Mouse (Mus musculus) stomach, embryonic 14.5 days (tissue): Measurements from ENCODE around the gene Amot. TPM values are rescaled to one million over a fixed set of nuclear protein-coding genes. Genes with fewer than 3 reads are reported as not detected.

Experiments used
- ATAC-seq: fragments of 200-750 bp; cut with Nextera tagmentation; 2 replicates; pipeline ENCODE4 v1.8.0; 2017; ENCODE audit warnings: low read depth, moderate TSS enrichment; ENCODE audit not compliant: insufficient number of reproducible peaks, insufficient read depth, low FRiP score
- H3K27ac ChIP-seq: fragments of 300-500 bp; sonication (generic); 2 replicates; pipeline ENCODE4 v1.5.1; 2014; ENCODE audit warnings: mild to moderate bottlenecking, low read length, moderate library complexity, mixed read lengths
- H3K27me3 ChIP-seq: fragments of 300-500 bp; sonication (generic); 2 replicates; pipeline ENCODE4 v1.6.1; 2014; ENCODE audit warnings: low read length, control low read depth, mixed read lengths; ENCODE audit not compliant: control insufficient read depth, insufficient read depth
- H3K36me3 ChIP-seq: fragments of 300-500 bp; sonication (generic); 2 replicates; pipeline ENCODE4 v1.6.1; 2014; ENCODE audit warnings: mild to moderate bottlenecking, control low read depth, low read length, moderate library complexity, mixed read lengths; ENCODE audit not compliant: control insufficient read depth, insufficient read depth
- H3K4me1 ChIP-seq: fragments of 300-500 bp; sonication (generic); 2 replicates; pipeline ENCODE4 v1.6.1; 2014; ENCODE audit warnings: low read length, control low read depth, mixed read lengths; ENCODE audit not compliant: control insufficient read depth, insufficient read depth
- H3K4me2 ChIP-seq: fragments of 300-500 bp; sonication (generic); replicated peaks from 2 replicates; pipeline ENCODE4 v1.6.1; 2014; ENCODE audit warnings: low read depth, low read length, control low read depth
- H3K4me3 ChIP-seq: fragments of 300-500 bp; sonication (generic); 2 replicates; pipeline ENCODE4 v1.5.1; 2014; ENCODE audit warnings: low read depth, low read length, control low read depth
- H3K9ac ChIP-seq: fragments of 300-500 bp; sonication (generic); replicated peaks from 2 replicates; pipeline ENCODE4 v1.6.1; 2014; ENCODE audit warnings: low read depth, mild to moderate bottlenecking, control low read depth, low read length, moderate library complexity, mixed read lengths
- H3K9me3 ChIP-seq: fragments of 300-500 bp; sonication (generic); 2 replicates; pipeline ENCODE4 v1.6.1; 2016; ENCODE audit warnings: low read depth, low read length, control low read depth; ENCODE audit not compliant: control insufficient read depth
- WGBS: fragments of 180-500 bp; shearing (Covaris S2); extraction: QIAGEN DNeasy Blood & Tissue Kit; methylation state at CpG from one replicate; pipeline ENCODE4 v1.1.7; 2014; 5-methylcytosine and 5-hydroxymethylcytosine counted together
- polyA plus RNA-seq: library from polyadenylated mRNA; unstranded; fragments of >200 nt; fragmentation: Nextera tagmentation; extraction: Ambion mirVana; gene quantifications from 2 replicates; pipeline ENCODE4 v1.2.1, GENCODE M21; 2014

Gene Amot
- polyA plus RNA-seq, 1 experiment from 2014 or later = 17.6 TPM

- no peak for ATAC-seq
- Histone ChIP-seq H3K4me3 (no peak overlapping the region), H3K27ac (no peak overlapping the region), H3K36me3 (no peaks in the 10 kb centered on the region; the same call in 1 of the 2 replicates), H3K4me2 (no peak overlapping the region), H3K4me1 (no peaks in the 10 kb centered on the region), H3K9me3 (no peaks in the 10 kb centered on the region), H3K9ac (no peak overlapping the region), H3K27me3 (no peaks in the 10 kb centered on the region)
- WGBS = 68% methylated on average over 3 of the region's 3 CpGs
Observed at GRCm38 (mm10) chrX:145490417-145490816, 14.6 kb downstream of the Amot start.

DNA sequence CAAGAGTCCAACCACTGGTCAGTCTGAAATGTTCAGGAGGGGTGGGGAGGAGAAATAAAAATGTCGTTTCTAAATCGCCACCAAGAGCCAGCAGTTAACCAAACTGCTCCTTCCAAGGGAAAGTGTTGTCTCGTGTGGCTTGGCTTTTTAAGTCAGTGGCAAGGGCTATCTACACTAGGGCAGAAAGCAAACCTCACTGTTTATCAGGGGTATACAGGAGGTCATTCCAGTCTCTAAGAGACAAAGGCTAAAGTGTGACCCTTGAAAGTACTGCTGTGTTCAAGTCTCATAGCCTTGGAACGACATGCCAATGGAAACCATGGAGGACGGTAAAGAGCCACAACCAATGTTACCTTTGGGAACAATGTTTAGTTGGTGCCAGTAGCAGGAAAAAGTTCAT lies 15.0 kb downstream of the Amot start:
- no peaks in the 10 kb centered on the region; the same call in 1 of the 2 replicates for H3K36me3 ChIP-seq
- ATAC-seq = no peak
- 70% methylated on average over 5 of the region's 5 CpGs for WGBS

GRCm38 (mm10) chrX:145485495-145485894 lies 19.5 kb downstream of the Amot start:
- no peak overlapping the region for H3K4me2 ChIP-seq
- no peaks in the 10 kb centered on the region for H3K4me1 ChIP-seq
- no peaks in the 10 kb centered on the region for H3K9me3 ChIP-seq
- H3K4me3 ChIP-seq = no peak overlapping the region
- H3K36me3 ChIP-seq = no peaks in the 10 kb centered on the region; the same call in 1 of the 2 replicates
- H3K9ac ChIP-seq = no peak overlapping the region
- no peak overlapping the region for H3K27ac ChIP-seq
- no peak for ATAC-seq
- no peaks in the 10 kb centered on the region for H3K27me3 ChIP-seq
- WGBS = 63% methylated on average over 4 of the region's 4 CpGs

More for the DNA sequence above, 15.0 kb downstream of the Amot start:
- H3K9me3 ChIP-seq = no peaks in the 10 kb centered on the region
- H3K27me3 ChIP-seq = no peaks in the 10 kb centered on the region
- H3K4me2 ChIP-seq = no peak overlapping the region
- H3K4me1 ChIP-seq = no peaks in the 10 kb centered on the region
- H3K4me3 ChIP-seq = no peak overlapping the region
- H3K27ac ChIP-seq = no peak overlapping the region
- H3K9ac ChIP-seq = no peak overlapping the region

DNA sequence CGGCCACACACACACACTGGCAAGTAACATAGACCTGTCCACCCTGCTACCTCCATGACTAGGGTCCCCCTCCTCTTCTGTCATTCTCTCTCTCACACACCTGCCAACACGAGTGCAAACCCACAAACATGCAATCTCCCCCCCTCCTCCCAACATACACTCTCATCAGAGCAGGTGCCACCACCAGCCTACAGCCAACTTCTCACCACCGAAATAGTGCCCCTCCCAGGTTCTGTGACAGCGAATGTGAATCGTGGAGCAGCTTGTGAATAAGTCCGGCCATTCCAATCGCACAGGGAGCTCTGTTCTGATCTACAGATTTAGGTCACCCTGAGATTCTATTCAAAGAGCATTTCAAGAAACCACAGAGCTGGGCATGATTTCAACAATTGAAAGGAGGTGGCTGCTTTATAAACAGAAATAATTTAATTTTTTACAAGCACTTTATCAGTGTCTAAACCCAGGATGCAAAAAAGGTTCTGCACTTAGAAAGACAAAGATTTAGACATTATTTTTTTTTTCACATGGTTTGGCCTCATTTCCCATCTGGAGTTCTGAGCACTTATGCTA lies 21.4 kb downstream of the Amot start:
- Histone ChIP-seq H3K4me3 (no peak overlapping the region), H3K27me3 (no peaks in the 10 kb centered on the region), H3K9me3 (no peaks in the 10 kb centered on the region), H3K27ac (no peak overlapping the region), H3K9ac (no peak overlapping the region), H3K36me3 (no peaks in the 10 kb centered on the region; the same call in 1 of the 2 replicates), H3K4me1 (no peaks in the 10 kb centered on the region), H3K4me2 (no peak overlapping the region)
- WGBS = 80% methylated on average over 7 of the region's 7 CpGs
- no peak for ATAC-seq

- Histone ChIP-seq H3K9me3 (no peaks in the 10 kb centered on the region), H3K27ac (no peak overlapping the region), H3K4me3 (no peak overlapping the region), H3K9ac (no peak overlapping the region), H3K27me3 (no peaks in the 10 kb centered on the region), H3K36me3 (no peaks in the 10 kb centered on the region; the same call in 1 of the 2 replicates), H3K4me2 (no peak overlapping the region), H3K4me1 (no peaks in the 10 kb centered on the region)
- 58% methylated on average over 5 of the region's 5 CpGs for WGBS
- no peak for ATAC-seq
Observed at GRCm38 (mm10) chrX:145482383-145482782, 22.6 kb downstream of the Amot start.

DNA sequence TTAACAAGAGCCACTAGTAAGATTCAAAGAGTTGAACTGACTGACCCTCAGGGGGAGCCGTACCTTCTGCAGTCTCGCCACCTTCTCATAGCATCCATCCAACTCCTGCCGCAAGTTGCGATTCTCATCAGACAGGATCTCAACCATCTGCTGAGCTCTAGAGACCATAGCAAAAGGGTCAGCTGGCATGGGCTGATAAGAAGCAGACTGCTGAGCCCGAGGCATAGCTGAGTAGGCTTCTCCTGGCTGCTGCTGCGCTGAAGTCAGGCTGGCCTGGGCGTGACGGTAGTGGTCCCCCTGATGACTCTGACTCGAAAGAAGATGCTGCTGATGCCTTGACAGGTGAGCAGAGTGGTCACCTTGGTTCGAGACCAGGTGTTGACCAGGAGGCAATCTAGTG lies 25.0 kb downstream of the Amot start:
- H3K4me3 ChIP-seq = no peak overlapping the region
- WGBS = 81% methylated on average over 10 of the region's 10 CpGs
- no peak overlapping the region for H3K9ac ChIP-seq
- H3K9me3 ChIP-seq = no peaks in the 10 kb centered on the region
- no peak overlapping the region for H3K4me2 ChIP-seq
- no peaks in the 10 kb centered on the region for H3K4me1 ChIP-seq
- ATAC-seq = no peak
- H3K27ac ChIP-seq = no peak overlapping the region
- H3K27me3 ChIP-seq = no peaks in the 10 kb centered on the region
- no peaks in the 10 kb centered on the region for H3K36me3 ChIP-seq

GRCm38 (mm10) chrX:145477725-145478194 lies 27.2 kb downstream of the Amot start:
- Histone ChIP-seq H3K4me3 (no peak overlapping the region), H3K4me1 (no peaks in the 10 kb centered on the region), H3K27me3 (no peaks in the 10 kb centered on the region), H3K4me2 (no peak overlapping the region), H3K9me3 (no peaks in the 10 kb centered on the region), H3K9ac (no peak overlapping the region), H3K27ac (no peak overlapping the region), H3K36me3 (no peaks in the 10 kb centered on the region)
- ATAC-seq = no peak
- 64% methylated on average over 3 of the region's 3 CpGs for whole genome bisulfite sequencing

DNA sequence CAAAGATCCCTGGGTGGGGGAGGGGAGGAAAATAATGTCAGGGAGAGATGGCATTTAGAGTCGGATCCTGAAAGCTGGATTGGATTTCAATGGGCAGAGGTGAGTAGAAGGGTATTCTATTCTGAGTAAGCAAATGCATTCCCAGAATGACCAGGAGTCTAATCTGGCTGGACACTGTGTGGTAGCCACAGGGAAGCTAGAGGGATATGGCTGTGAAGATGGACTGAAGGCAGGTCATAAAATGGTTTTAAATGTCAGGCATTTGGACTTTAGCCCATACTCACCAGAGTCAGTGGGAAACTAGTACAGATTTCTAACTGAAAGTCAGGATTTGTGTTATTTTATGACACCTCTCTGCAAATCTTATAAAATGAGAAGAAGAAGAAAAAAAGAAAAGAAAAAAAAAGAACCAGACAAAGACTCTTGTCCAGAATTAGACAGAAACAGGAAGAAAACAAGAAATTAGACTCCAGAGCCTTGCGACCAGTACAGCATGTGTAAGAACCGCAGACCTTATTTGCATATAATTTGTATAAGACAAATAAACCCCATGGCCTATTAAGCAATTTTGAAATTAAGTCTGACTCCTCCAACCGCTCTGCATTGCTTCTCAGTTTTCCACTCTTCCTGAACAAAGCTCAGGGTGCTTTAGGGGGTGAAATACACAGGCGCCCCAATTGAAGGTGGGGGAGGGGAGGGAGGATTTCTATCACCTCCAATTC lies 27.8 kb downstream of the Amot start:
- ATAC-seq = no peak
- 83% methylated on average over 5 of the region's 5 CpGs for WGBS

More for the DNA sequence above, 27.8 kb downstream of the Amot start:
- Histone ChIP-seq H3K4me3 (no peak overlapping the region), H3K27ac (no peak overlapping the region), H3K36me3 (no peaks in the 10 kb centered on the region), H3K27me3 (no peaks in the 10 kb centered on the region), H3K9ac (no peak overlapping the region), H3K4me2 (no peak overlapping the region), H3K4me1 (no peaks in the 10 kb centered on the region), H3K9me3 (no peaks in the 10 kb centered on the region)
